Mouse (Mus musculus) spleen, adult 2 months (tissue): Measurements from ENCODE around the gene Capn7.

ENCODE experiments used
- CTCF ChIP-seq: fragments of 200-500 bp; IDR thresholded peaks from 2 replicates; pipeline ENCODE4 v1.5.1; 2011; ENCODE audit warnings: mild to moderate bottlenecking, inconsistent platforms; ENCODE audit not compliant: insufficient read depth, insufficient read length, insufficient replicate concordance; ENCODE audit errors: extremely low read depth
- POLR2A ChIP-seq: fragments of 200-500 bp; IDR thresholded peaks from 2 replicates; pipeline ENCODE4 v1.6.1; 2011; ENCODE audit warnings: low read depth, low read length, inconsistent platforms

GRCm38 (mm10) chr14:31397353-31397752 is 60.9 kb downstream of the Capn7 start:
- TF ChIP-seq POLR2A (no peak), CTCF (no peak)
